12 mouse cellular contexts compared by ENCODE assay signal in the genomic region with DNA sequence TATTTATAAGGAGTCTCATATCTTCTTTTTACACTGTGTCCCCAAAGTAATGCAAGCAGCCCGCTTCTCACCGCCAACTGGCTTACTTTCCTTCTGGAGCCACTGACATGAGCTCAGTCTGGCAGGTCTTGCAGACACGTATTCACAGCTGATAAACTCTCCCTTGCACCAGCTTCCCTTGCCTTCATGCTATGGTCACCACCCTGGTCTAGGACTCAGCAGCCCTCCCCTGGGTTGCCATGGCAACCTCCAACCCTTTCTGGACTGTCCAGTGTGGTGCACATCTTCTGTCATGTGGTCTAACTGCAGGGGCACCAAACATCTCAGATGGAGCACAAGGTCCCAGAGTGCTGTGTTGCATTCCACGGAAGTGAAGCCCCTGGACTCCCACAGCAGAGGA.
A peak's percentile ranks its signal among the peaks of the same experiment; 100 is the strongest.
DNase-seq lines count a peak whose midpoint lies in the region; ATAC-seq lines count a peak whose summit lies in the region.
"Had no signal": no experiment of that assay in that cellular context is flagged by ENCODE, and none has a peak within 500 bp of the region (broad histone marks: within the 10 kb centered on the region; RNA-seq: fewer than 3 reads in every experiment).

No protein-coding gene starts in this region.

- peak; percentile 82 for DNase-seq in midbrain, embryonic 11.5 days (ENCODE audit: low spot score, missing footprints)
- no peak for DNase-seq in midbrain, embryonic 14.5 days
- DNase-seq in embryo, embryonic 10.5 days (ENCODE audit: low spot score): peak; percentile 29
- no peak for DNase-seq in lung, postnatal 4 days

- no peaks in the 10 kb centered on the region for H3K9me3 ChIP-seq in midbrain, embryonic 11.5 days (ENCODE audit: control insufficient read depth, low read length)
- H3K9me3 ChIP-seq in midbrain, embryonic 14.5 days (ENCODE audit: control insufficient read depth, low read length): no peaks in the 10 kb centered on the region
- H3K9me3 ChIP-seq in hindbrain, embryonic 16.5 days (ENCODE audit: control insufficient read depth, low read length): no peaks in the 10 kb centered on the region
- H3K9me3 ChIP-seq: heart, embryonic 10.5 days; limb, embryonic 12.5 days; neural tube, embryonic 12.5 days; stomach, embryonic 15.5 days had no signal

- 64% methylated on average over 4 of the region's 4 CpGs for WGBS in midbrain, embryonic 11.5 days
- WGBS in midbrain, embryonic 14.5 days: 54% methylated on average over 4 of the region's 4 CpGs
- WGBS in hindbrain, embryonic 16.5 days: 41% methylated on average over 4 of the region's 4 CpGs

- H3K27ac ChIP-seq in midbrain, embryonic 11.5 days (ENCODE audit: low read depth, low read length): no peak overlapping the region
- H3K27ac ChIP-seq in midbrain, embryonic 14.5 days (replicated peaks; ENCODE audit: low read depth, low read length): no peak overlapping the region
- H3K27ac ChIP-seq in hindbrain, embryonic 16.5 days (ENCODE audit: low read depth, low read length): no peak overlapping the region
- H3K27ac ChIP-seq: heart, embryonic 10.5 days; limb, embryonic 12.5 days; neural tube, embryonic 12.5 days; stomach, embryonic 15.5 days had no signal

- no peaks in the 10 kb centered on the region for H3K27me3 ChIP-seq in midbrain, embryonic 11.5 days (ENCODE audit: control insufficient read depth, insufficient read depth, low read length)
- H3K27me3 ChIP-seq in midbrain, embryonic 14.5 days (ENCODE audit: control insufficient read depth, insufficient read depth, low read length): no peaks in the 10 kb centered on the region
- no peaks in the 10 kb centered on the region for H3K27me3 ChIP-seq in hindbrain, embryonic 16.5 days (replicated peaks; ENCODE audit: control insufficient read depth, insufficient read depth, low read length)
- H3K27me3 ChIP-seq: CH12.LX; limb, embryonic 12.5 days; neural tube, embryonic 12.5 days; stomach, embryonic 15.5 days had no signal

- H3K36me3 ChIP-seq in midbrain, embryonic 11.5 days (ENCODE audit: control insufficient read depth, insufficient read depth, low read length): no peaks in the 10 kb centered on the region
- no peaks in the 10 kb centered on the region for H3K36me3 ChIP-seq in midbrain, embryonic 14.5 days (ENCODE audit: control insufficient read depth, insufficient read depth, low read length)
- H3K36me3 ChIP-seq in hindbrain, embryonic 16.5 days (ENCODE audit: control insufficient read depth, insufficient read depth, low read length): no peaks in the 10 kb centered on the region
- H3K36me3 ChIP-seq: heart, embryonic 10.5 days; limb, embryonic 12.5 days; neural tube, embryonic 12.5 days; stomach, embryonic 15.5 days had no signal

- H3K4me1 ChIP-seq in midbrain, embryonic 11.5 days (ENCODE audit: control insufficient read depth, insufficient read depth, low read length): peaks cover 14% of the 10 kb centered on the region
- H3K4me1 ChIP-seq in midbrain, embryonic 14.5 days (ENCODE audit: control insufficient read depth, insufficient read depth, low read length): peaks cover 30% of the 10 kb centered on the region
- H3K4me1 ChIP-seq in hindbrain, embryonic 16.5 days (ENCODE audit: control insufficient read depth, insufficient read depth, low read depth, low read length): peaks cover 30% of the 10 kb centered on the region
- H3K4me1 ChIP-seq: stomach, embryonic 15.5 days had no signal

- peak; percentile 40; the same call in 1 of the 2 replicates for ATAC-seq in midbrain, embryonic 11.5 days (ENCODE audit: low FRiP score)
- no peak for ATAC-seq in midbrain, embryonic 14.5 days (ENCODE audit: low FRiP score, low TSS enrichment)
- 0 out of 2 replicates have a peak, but pooled peaks have one; percentile 14 for ATAC-seq in hindbrain, embryonic 16.5 days
- ATAC-seq in frontal cortex, adult (ENCODE audit: low TSS enrichment): no peak; the same call in 1 of the 2 replicates
- ATAC-seq in CD4-positive, CD25-positive, alpha-beta regulatory T cell, adult 4 months: no peak

- H3K9ac ChIP-seq in midbrain, embryonic 11.5 days (ENCODE audit: low read length): no peak overlapping the region
- H3K9ac ChIP-seq in midbrain, embryonic 14.5 days (replicated peaks; ENCODE audit: low read length): no peak overlapping the region
- no peak overlapping the region for H3K9ac ChIP-seq in hindbrain, embryonic 16.5 days (ENCODE audit: low read depth, low read length)
- H3K9ac ChIP-seq: limb, embryonic 12.5 days; neural tube, embryonic 12.5 days; stomach, embryonic 15.5 days had no signal

- no peak overlapping the region for H3K4me3 ChIP-seq in midbrain, embryonic 11.5 days (ENCODE audit: low read depth, low read length)
- no peak overlapping the region for H3K4me3 ChIP-seq in midbrain, embryonic 14.5 days (replicated peaks; ENCODE audit: low read depth, low read length)
- no peak overlapping the region for H3K4me3 ChIP-seq in hindbrain, embryonic 16.5 days (ENCODE audit: low read length)
- H3K4me3 ChIP-seq: heart, embryonic 10.5 days; limb, embryonic 12.5 days; neural tube, embryonic 12.5 days; stomach, embryonic 15.5 days had no signal

- H3K4me2 ChIP-seq in midbrain, embryonic 11.5 days: no peak overlapping the region
- H3K4me2 ChIP-seq in midbrain, embryonic 14.5 days (ENCODE audit: low read length): no peak overlapping the region
- no peak overlapping the region for H3K4me2 ChIP-seq in hindbrain, embryonic 16.5 days (ENCODE audit: low read length)
- H3K4me2 ChIP-seq: limb, embryonic 12.5 days; neural tube, embryonic 12.5 days; stomach, embryonic 15.5 days had no signal

Comparison
In these comparisons a context has a peak if more than half of its experiments do, and no peak if none do; other contexts are left out.
1. ATAC-seq: peak in midbrain, embryonic 11.5 days (single experiment) and hindbrain, embryonic 16.5 days (single experiment); none in midbrain, embryonic 14.5 days (single experiment), frontal cortex, adult (single experiment) and CD4-positive, CD25-positive, alpha-beta regulatory T cell, adult 4 months (single experiment).
2. DNase-seq: peak in midbrain, embryonic 11.5 days (single experiment) and embryo, embryonic 10.5 days (single experiment); none in midbrain, embryonic 14.5 days (single experiment) and lung, postnatal 4 days (0 of 2).